Mouse (Mus musculus) E14TG2a.4 (cell line): ENCODE results near the gene Svs5.

Experiments used
- CTCF ChIP-seq: conservative IDR thresholded peaks from 2 replicates; pipeline ENCODE4 v1.5.1; 2014; ENCODE audit warnings: low read length
- NANOG ChIP-seq: IDR thresholded peaks from 2 replicates; pipeline ENCODE4 v1.6.1; 2014; ENCODE audit warnings: borderline replicate concordance, low read length, mixed read lengths
- POU5F1 ChIP-seq: IDR thresholded peaks from 2 replicates; pipeline ENCODE4 v1.6.1; 2014; ENCODE audit warnings: low read length, borderline replicate concordance

DNA sequence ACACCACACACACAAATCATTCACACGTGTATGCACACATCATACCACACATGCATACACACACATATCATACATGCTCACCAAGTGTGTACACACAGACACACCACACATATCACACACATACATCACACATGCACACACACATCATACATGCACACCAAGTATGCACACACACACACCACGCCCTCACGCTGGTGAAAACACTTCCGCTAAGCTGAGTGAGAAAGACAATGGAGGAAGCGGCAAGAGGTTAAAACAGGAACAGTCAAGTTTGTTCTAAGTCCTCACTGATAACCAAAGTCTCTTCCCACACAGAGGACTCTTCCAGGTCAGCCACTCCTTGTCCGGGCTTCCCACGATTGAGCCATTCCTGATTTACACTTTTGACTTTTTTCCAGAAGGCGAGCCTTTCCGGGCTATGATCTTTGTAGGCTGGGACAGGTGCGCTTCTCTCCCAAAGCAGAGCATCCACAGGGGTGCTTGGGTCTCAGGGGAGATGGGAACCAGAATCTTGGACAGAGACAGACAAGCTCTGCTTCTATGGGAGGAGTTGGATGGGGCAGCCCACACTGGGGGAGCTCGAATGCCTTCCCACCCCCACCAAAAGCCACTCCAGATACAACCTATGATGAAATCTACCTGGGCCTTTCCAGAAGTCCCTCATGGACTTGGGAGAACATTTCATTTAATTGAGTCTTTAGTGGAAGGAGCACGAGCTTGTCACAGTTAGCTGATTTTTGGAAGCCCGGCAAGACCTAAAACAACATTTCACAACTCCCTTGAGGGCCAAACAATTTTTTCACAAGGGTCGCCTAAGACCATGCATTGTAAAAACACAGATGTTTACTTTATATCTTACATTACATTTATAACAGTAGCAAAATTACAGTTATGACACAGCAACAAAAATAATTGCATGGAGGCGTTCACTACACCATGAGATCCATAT is 45.2 kb downstream of the Svs5 start:
- no peak for TF ChIP-seq CTCF
- no peak for TF ChIP-seq NANOG
- TF ChIP-seq POU5F1 = no peak
